Mouse (Mus musculus): ENCODE measurements around the gene Zc3h12d. TPM values are rescaled to one million over a fixed set of nuclear protein-coding genes. Genes with fewer than 3 reads are reported as not detected.

Zc3h12d gene
- polyA plus RNA-seq, 1 experiment from 2014 or later: 1.2 TPM

GRCm38 (mm10) chr10:7864184-7864583, 31.9 kb downstream of the Zc3h12d start:
- H3K9ac ChIP-seq (ENCODE audit: low read depth, low read length): no peak overlapping the region
- H3K4me1 ChIP-seq (ENCODE audit: control insufficient read depth, low read depth, low read length): no peaks in the 10 kb centered on the region
- WGBS (ENCODE audit: insufficient replicate concordance): 62% methylated on average over 6 of the region's 6 CpGs
- ATAC-seq (ENCODE audit: low read depth): no peak
- peaks cover 15% of the 10 kb centered on the region for H3K27me3 ChIP-seq (ENCODE audit: control insufficient read depth, insufficient read depth, low read depth, low read length)
- H3K4me3 ChIP-seq (ENCODE audit: low read depth, low read length): no peak overlapping the region
- no peak overlapping the region for H3K4me2 ChIP-seq (ENCODE audit: low read depth, low read length)
- no peak overlapping the region for H3K27ac ChIP-seq (ENCODE audit: low read length)
- H3K9me3 ChIP-seq (replicated peaks; ENCODE audit: control insufficient read depth, low read length): no peaks in the 10 kb centered on the region
- H3K36me3 ChIP-seq (ENCODE audit: control insufficient read depth, insufficient read depth): no peaks in the 10 kb centered on the region; the same call in 1 of the 2 replicates

DNA sequence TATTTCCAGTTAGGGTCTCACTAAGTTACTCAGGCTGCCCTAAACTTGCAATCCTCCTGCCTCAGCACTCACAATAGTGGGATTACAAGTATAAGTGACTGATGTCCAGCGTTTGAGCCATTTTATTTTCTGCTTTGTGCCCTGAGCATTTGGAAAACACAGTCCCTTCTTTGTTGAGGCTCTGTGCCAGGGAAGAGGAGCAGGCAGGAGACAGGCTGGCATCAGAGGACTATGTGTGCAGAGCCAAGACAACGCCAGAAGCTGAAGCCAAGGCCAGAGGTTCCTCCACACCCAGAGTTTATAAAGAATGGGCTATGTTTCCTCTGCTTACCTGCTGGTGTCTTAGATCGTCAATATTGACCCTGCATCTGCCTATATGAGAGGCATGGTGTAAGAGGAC, 32.5 kb downstream of the Zc3h12d start:
- no peak for ATAC-seq (ENCODE audit: low read depth)
- no peaks in the 10 kb centered on the region for H3K4me1 ChIP-seq (ENCODE audit: control insufficient read depth, low read depth, low read length)
- 59% methylated on average over 3 of the region's 3 CpGs for WGBS (ENCODE audit: insufficient replicate concordance)
- no peak overlapping the region for H3K9ac ChIP-seq (ENCODE audit: low read depth, low read length)
- H3K4me3 ChIP-seq (ENCODE audit: low read depth, low read length): no peak overlapping the region
- H3K27me3 ChIP-seq (ENCODE audit: control insufficient read depth, insufficient read depth, low read depth, low read length): peaks cover 15% of the 10 kb centered on the region
- H3K9me3 ChIP-seq (replicated peaks; ENCODE audit: control insufficient read depth, low read length): no peaks in the 10 kb centered on the region
- H3K4me2 ChIP-seq (ENCODE audit: low read depth, low read length): no peak overlapping the region
- H3K36me3 ChIP-seq (ENCODE audit: control insufficient read depth, insufficient read depth): no peaks in the 10 kb centered on the region; the same call in 1 of the 2 replicates
- H3K27ac ChIP-seq (ENCODE audit: low read length): no peak overlapping the region

DNA sequence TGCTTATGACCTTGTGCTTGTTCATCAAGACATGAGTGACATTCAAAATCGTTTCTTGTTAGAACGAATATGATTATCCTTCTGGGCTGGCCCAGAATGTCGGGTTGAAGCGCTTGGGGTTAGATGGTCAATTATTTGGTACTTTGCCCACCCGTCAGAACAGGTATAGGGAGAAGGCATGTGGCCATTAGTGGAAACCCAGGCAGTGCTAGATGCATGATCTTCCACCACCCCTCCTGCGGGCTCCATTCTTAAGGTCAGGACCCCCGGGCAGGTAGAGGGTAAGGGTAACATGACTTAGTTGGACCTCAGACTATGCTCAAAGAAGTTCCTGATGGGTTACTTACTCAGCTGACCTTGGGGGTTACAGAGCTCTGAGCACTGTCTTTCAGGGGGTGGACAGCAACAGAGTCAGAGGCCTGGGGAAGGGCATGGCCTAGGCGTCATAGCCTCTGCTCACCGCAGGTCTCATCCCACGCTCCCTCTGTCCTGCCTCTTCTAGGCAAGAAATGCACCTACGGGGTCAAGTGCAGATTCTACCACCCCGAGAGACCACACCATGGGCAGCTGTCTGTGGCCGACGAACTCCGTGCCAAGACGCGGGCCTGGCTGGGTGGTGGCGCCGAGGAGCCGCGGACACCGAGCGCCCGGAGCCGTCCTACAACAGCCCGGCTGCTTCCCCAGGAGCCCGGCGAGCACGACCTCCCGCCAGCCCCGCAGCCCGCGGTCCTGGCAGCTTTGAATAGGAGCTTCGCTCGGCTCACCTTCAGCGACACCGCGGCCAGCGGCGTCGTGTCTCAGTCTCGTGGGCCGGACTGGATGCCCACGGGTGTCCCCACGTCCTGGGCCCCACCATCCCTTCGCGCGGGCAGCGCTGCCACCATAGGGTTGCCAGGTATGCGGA, 34.7 kb downstream of the Zc3h12d start:
- no peak overlapping the region for H3K9ac ChIP-seq (ENCODE audit: low read depth, low read length)
- 17% methylated on average over 49 of the region's 50 CpGs for WGBS (ENCODE audit: insufficient replicate concordance)

GRCm38 (mm10) chr10:7867666-7868030, 35.4 kb downstream of the Zc3h12d start:
- Histone ChIP-seq H3K9ac (ENCODE audit: low read depth, low read length) (no peak overlapping the region), H3K36me3 (ENCODE audit: control insufficient read depth, insufficient read depth) (no peaks in the 10 kb centered on the region; the same call in 1 of the 2 replicates), H3K27me3 (ENCODE audit: control insufficient read depth, insufficient read depth, low read depth, low read length) (peaks cover 15% of the 10 kb centered on the region), H3K4me1 (ENCODE audit: control insufficient read depth, low read depth, low read length) (no peaks in the 10 kb centered on the region), H3K4me2 (ENCODE audit: low read depth, low read length) (peak overlapping the region; percentile 37), H3K9me3 (replicated peaks; ENCODE audit: control insufficient read depth, low read length) (no peaks in the 10 kb centered on the region), H3K27ac (ENCODE audit: low read length) (no peak overlapping the region), H3K4me3 (ENCODE audit: low read depth, low read length) (peak overlapping the region; percentile 15; the same call in 1 of the 2 replicates)
- no peak for ATAC-seq (ENCODE audit: low read depth)
- 19% methylated on average over 21 of the region's 21 CpGs for WGBS (ENCODE audit: insufficient replicate concordance)

More for the DNA sequence above, 34.7 kb downstream of the Zc3h12d start:
- ATAC-seq (ENCODE audit: low read depth): no peak
- peak overlapping the region; percentile 37 for H3K4me2 ChIP-seq (ENCODE audit: low read depth, low read length)
- peak overlapping the region; percentile 15; the same call in 1 of the 2 replicates for H3K4me3 ChIP-seq (ENCODE audit: low read depth, low read length)
- H3K27ac ChIP-seq (ENCODE audit: low read length): no peak overlapping the region
- no peaks in the 10 kb centered on the region for H3K9me3 ChIP-seq (replicated peaks; ENCODE audit: control insufficient read depth, low read length)
- H3K27me3 ChIP-seq (ENCODE audit: control insufficient read depth, insufficient read depth, low read depth, low read length): peaks cover 15% of the 10 kb centered on the region
- no peaks in the 10 kb centered on the region for H3K4me1 ChIP-seq (ENCODE audit: control insufficient read depth, low read depth, low read length)
- H3K36me3 ChIP-seq (ENCODE audit: control insufficient read depth, insufficient read depth): no peaks in the 10 kb centered on the region; the same call in 1 of the 2 replicates

DNA sequence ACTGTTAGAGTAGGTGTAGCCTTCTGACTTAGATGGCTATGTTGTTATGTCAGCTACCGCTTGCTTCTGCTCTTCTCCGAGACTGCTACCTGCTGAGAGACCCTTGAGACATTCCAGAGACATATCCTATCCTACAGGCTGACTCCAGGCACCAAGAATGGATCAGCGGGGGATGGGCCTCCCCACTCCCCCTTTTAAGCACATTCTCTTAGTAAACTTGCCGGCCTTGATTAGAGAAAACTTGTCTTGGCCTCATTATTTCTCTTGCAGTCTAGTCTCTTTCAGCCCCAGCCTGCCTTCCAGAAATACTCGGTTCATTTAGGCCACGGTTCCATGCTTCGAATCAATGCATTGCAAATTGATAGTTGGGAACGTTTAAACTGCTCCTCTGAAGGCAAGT, 37.5 kb downstream of the Zc3h12d start:
- Histone ChIP-seq H3K4me2 (ENCODE audit: low read depth, low read length) (no peak overlapping the region), H3K36me3 (ENCODE audit: control insufficient read depth, insufficient read depth) (no peaks in the 10 kb centered on the region; the same call in 1 of the 2 replicates), H3K4me1 (ENCODE audit: control insufficient read depth, low read depth, low read length) (no peaks in the 10 kb centered on the region), H3K4me3 (ENCODE audit: low read depth, low read length) (no peak overlapping the region), H3K27me3 (ENCODE audit: control insufficient read depth, insufficient read depth, low read depth, low read length) (peaks cover 15% of the 10 kb centered on the region), H3K9ac (ENCODE audit: low read depth, low read length) (no peak overlapping the region), H3K9me3 (replicated peaks; ENCODE audit: control insufficient read depth, low read length) (no peaks in the 10 kb centered on the region), H3K27ac (ENCODE audit: low read length) (no peak overlapping the region)
- ATAC-seq (ENCODE audit: low read depth): no peak
- WGBS (ENCODE audit: insufficient replicate concordance): 65% methylated on average over 8 of the region's 8 CpGs

DNA sequence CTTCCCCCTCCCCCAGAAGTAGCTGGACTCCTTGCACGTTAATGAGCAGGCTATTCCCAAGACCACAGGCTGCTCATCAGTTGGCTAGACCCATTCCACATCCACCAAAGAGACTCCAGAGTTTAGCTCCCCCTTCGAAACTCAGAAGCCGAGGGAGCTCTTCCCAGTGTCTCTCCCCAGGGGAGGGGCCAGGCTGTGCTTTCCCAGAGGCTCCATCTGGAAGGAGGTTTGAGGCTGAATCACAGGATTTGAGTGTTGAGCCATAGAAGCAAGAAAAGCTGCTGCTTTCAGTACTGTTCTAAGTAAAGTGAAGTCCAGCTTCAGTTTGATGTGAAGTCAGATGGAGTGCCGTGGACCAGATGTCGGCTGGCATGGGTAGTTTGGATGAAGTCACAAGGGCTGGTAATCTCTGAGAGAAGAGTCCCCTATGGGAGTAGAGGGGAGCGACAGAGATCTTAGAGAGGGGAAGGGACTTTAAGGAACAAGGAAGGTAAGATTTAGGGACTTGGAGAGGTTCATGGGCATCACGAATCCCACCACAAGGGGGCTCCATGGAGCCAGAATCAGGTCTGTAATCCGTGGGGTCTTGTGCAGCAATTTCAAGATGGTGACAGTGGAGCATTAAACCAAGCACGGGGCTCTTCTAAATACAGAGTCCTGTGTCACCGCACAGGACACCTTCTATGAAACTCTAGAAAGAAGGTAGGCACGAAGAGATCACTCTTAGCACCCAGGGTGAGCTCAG, 38.5 kb downstream of the Zc3h12d start:
- H3K4me3 ChIP-seq (ENCODE audit: low read depth, low read length): no peak overlapping the region
- H3K4me1 ChIP-seq (ENCODE audit: control insufficient read depth, low read depth, low read length): no peaks in the 10 kb centered on the region
- no peak for ATAC-seq (ENCODE audit: low read depth)
- H3K27me3 ChIP-seq (ENCODE audit: control insufficient read depth, insufficient read depth, low read depth, low read length): peaks cover 15% of the 10 kb centered on the region
- H3K9ac ChIP-seq (ENCODE audit: low read depth, low read length): no peak overlapping the region
- H3K9me3 ChIP-seq (replicated peaks; ENCODE audit: control insufficient read depth, low read length): no peaks in the 10 kb centered on the region
- H3K4me2 ChIP-seq (ENCODE audit: low read depth, low read length): no peak overlapping the region
- no peaks in the 10 kb centered on the region for H3K36me3 ChIP-seq (ENCODE audit: control insufficient read depth, insufficient read depth)
- WGBS (ENCODE audit: insufficient replicate concordance): 63% methylated on average over 11 of the region's 11 CpGs
- H3K27ac ChIP-seq (ENCODE audit: low read length): no peak overlapping the region

DNA sequence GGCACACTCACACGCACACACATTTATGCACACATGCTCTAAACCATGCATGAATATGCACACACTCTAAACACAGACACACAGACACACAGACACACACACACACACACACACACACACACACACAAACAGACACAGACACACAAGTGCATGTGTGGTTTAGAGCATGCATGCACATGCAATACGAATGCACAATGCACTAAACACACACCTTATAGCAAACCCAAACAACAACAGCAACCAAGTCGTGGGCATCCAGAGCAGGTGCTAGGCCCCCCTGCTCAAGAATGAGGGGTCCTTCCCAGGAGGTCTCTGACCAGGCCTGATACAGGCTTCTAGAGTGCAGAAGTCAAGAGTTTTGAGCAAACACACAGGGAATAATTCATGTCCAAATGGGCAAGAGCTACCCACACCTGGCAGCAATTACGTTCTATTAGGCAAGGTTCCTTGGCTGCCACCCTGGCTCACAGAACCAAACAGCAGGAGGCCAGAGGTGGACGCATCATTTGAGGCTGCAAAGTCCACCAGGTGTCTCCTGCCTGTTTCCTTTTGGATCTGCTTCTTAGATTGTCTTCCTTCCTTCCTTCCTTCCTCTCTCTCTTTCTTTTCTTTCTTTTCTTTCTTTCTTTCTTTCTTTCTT, 39.2 kb downstream of the Zc3h12d start:
- H3K9ac ChIP-seq (ENCODE audit: low read depth, low read length): no peak overlapping the region
- H3K4me2 ChIP-seq (ENCODE audit: low read depth, low read length): no peak overlapping the region
- H3K4me1 ChIP-seq (ENCODE audit: control insufficient read depth, low read depth, low read length): no peaks in the 10 kb centered on the region
- H3K9me3 ChIP-seq (replicated peaks; ENCODE audit: control insufficient read depth, low read length): no peaks in the 10 kb centered on the region
- ATAC-seq (ENCODE audit: low read depth): no peak
- peaks cover 15% of the 10 kb centered on the region for H3K27me3 ChIP-seq (ENCODE audit: control insufficient read depth, insufficient read depth, low read depth, low read length)
- H3K4me3 ChIP-seq (ENCODE audit: low read depth, low read length): no peak overlapping the region
- WGBS (ENCODE audit: insufficient replicate concordance): 70% methylated on average over 5 of the region's 5 CpGs
- no peaks in the 10 kb centered on the region for H3K36me3 ChIP-seq (ENCODE audit: control insufficient read depth, insufficient read depth)
- no peak overlapping the region for H3K27ac ChIP-seq (ENCODE audit: low read length)

GRCm38 (mm10) chr10:7874194-7874593, 41.9 kb downstream of the Zc3h12d start:
- no peak for ATAC-seq (ENCODE audit: low read depth)
- WGBS (ENCODE audit: insufficient replicate concordance): 68% methylated on average over 7 of the region's 7 CpGs

More at GRCm38 (mm10) chr10:7874194-7874593, 41.9 kb downstream of the Zc3h12d start:
- Histone ChIP-seq H3K4me1 (ENCODE audit: control insufficient read depth, low read depth, low read length) (no peaks in the 10 kb centered on the region), H3K4me2 (ENCODE audit: low read depth, low read length) (no peak overlapping the region), H3K36me3 (ENCODE audit: control insufficient read depth, insufficient read depth) (no peaks in the 10 kb centered on the region), H3K4me3 (ENCODE audit: low read depth, low read length) (no peak overlapping the region), H3K9me3 (replicated peaks; ENCODE audit: control insufficient read depth, low read length) (no peaks in the 10 kb centered on the region), H3K27me3 (ENCODE audit: control insufficient read depth, insufficient read depth, low read depth, low read length) (no peaks in the 10 kb centered on the region), H3K9ac (ENCODE audit: low read depth, low read length) (no peak overlapping the region), H3K27ac (ENCODE audit: low read length) (no peak overlapping the region)
